22 mouse cellular contexts compared by ENCODE assay signal in the genomic region with DNA sequence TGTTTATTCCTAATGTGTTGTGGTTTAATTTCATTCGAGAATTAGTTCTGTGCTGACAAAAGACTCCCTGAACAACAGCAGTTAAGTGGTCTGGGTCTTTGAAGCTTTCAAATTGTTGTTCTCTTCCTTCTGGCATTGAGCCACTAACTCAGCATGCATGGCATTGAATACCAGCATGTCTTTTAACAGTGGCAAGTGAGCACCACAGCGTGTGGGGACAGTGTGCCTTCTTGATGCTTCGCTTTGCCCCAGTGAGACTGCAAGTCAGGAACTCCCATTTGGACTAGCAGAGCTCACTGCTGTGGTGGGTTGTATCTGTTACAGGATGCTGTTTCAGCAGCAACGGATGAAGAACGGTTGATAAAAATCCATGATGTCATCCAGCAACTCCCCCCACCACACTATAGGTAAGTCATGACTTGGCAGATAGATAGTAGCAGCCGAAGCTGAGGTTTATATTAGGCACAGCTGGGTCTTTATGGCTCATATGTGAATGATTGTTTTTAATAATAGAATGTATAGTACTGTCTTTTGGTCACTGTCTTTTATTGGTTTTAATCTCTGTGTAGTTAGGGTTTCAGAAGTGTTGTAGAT.
DNase-seq lines count a peak whose midpoint lies in the region; ATAC-seq lines count a peak whose summit lies in the region.
"Had no signal": no experiment of that assay in that cellular context is flagged by ENCODE, and none has a peak within 500 bp of the region (broad histone marks: within the 10 kb centered on the region; RNA-seq: fewer than 3 reads in every experiment).

No protein-coding gene starts in this region.

- WGBS in hindbrain, embryonic 14.5 days = 39% methylated on average over 6 of the region's 6 CpGs
- WGBS in hindbrain, embryonic 12.5 days = 53% methylated on average over 6 of the region's 6 CpGs
- 47% methylated on average over 6 of the region's 6 CpGs for WGBS in midbrain, embryonic 16.5 days

- H3K4me3 ChIP-seq in hindbrain, embryonic 14.5 days (replicated peaks; ENCODE audit: low read length) = no peak overlapping the region
- H3K4me3 ChIP-seq in hindbrain, embryonic 12.5 days = no peak overlapping the region
- no peak overlapping the region for H3K4me3 ChIP-seq in midbrain, embryonic 16.5 days (ENCODE audit: low read depth, low read length)
- H3K4me3 ChIP-seq: embryonic facial prominence, embryonic 12.5 days; heart, embryonic 12.5 days; layer of hippocampus, adult 2 months; liver, embryonic 13.5 days; lung, embryonic 15.5 days; stomach, embryonic 15.5 days had no signal

- ATAC-seq in hindbrain, embryonic 14.5 days (ENCODE audit: low FRiP score) = peak; percentile 24; the same call in 1 of the 2 replicates
- ATAC-seq in hindbrain, embryonic 12.5 days (ENCODE audit: low FRiP score) = no peak; the same call in 1 of the 2 replicates
- ATAC-seq in midbrain, embryonic 16.5 days = peak; percentile 21; the same call in 1 of the 2 replicates
- ATAC-seq: CD4-positive, CD25-positive, alpha-beta regulatory T cell, adult 4 months; intestine, postnatal 0 days had no signal

- no peaks in the 10 kb centered on the region for H3K27me3 ChIP-seq in hindbrain, embryonic 14.5 days (ENCODE audit: control insufficient read depth, insufficient read depth, low read length)
- H3K27me3 ChIP-seq in hindbrain, embryonic 12.5 days = no peaks in the 10 kb centered on the region
- H3K27me3 ChIP-seq in midbrain, embryonic 16.5 days (ENCODE audit: control insufficient read depth, insufficient read depth, low read depth, low read length) = no peaks in the 10 kb centered on the region
- H3K27me3 ChIP-seq: embryonic facial prominence, embryonic 12.5 days; heart, embryonic 12.5 days; liver, embryonic 13.5 days; lung, embryonic 15.5 days; stomach, embryonic 15.5 days had no signal

- H3K36me3 ChIP-seq in hindbrain, embryonic 14.5 days (replicated peaks; ENCODE audit: control insufficient read depth, insufficient read depth) = peaks cover 36% of the 10 kb centered on the region
- H3K36me3 ChIP-seq in hindbrain, embryonic 12.5 days = peaks cover 30% of the 10 kb centered on the region
- H3K36me3 ChIP-seq in midbrain, embryonic 16.5 days (ENCODE audit: control insufficient read depth, insufficient read depth, low read length) = peaks cover 10% of the 10 kb centered on the region
- H3K36me3 ChIP-seq: G1E; liver, embryonic 13.5 days had no signal

- no peak overlapping the region for H3K9ac ChIP-seq in hindbrain, embryonic 14.5 days
- H3K9ac ChIP-seq in hindbrain, embryonic 12.5 days = no peak overlapping the region
- H3K9ac ChIP-seq in midbrain, embryonic 16.5 days (ENCODE audit: low read depth, low read length) = no peak overlapping the region
- H3K9ac ChIP-seq: embryonic facial prominence, embryonic 12.5 days; heart, embryonic 12.5 days; liver, embryonic 13.5 days; lung, embryonic 15.5 days; stomach, embryonic 15.5 days had no signal

- no peak overlapping the region; the same call in 1 of the 2 replicates for H3K27ac ChIP-seq in hindbrain, embryonic 14.5 days
- H3K27ac ChIP-seq in hindbrain, embryonic 12.5 days = no peak overlapping the region
- H3K27ac ChIP-seq in midbrain, embryonic 16.5 days (ENCODE audit: low read length) = no peak overlapping the region
- H3K27ac ChIP-seq: embryonic facial prominence, embryonic 12.5 days; kidney, postnatal 0 days; layer of hippocampus, adult 2 months; liver, embryonic 13.5 days; lung, embryonic 15.5 days; stomach, embryonic 15.5 days had no signal

- H3K4me1 ChIP-seq in hindbrain, embryonic 14.5 days (replicated peaks; ENCODE audit: control insufficient read depth, insufficient read depth, low read length) = peaks cover 10% of the 10 kb centered on the region; the same call in 1 of the 2 replicates
- peaks cover 5% of the 10 kb centered on the region; the same call in 1 of the 2 replicates for H3K4me1 ChIP-seq in hindbrain, embryonic 12.5 days
- H3K4me1 ChIP-seq in midbrain, embryonic 16.5 days (ENCODE audit: control insufficient read depth, insufficient read depth, low read length) = peaks cover 6% of the 10 kb centered on the region; the same call in 1 of the 2 replicates

- H3K4me2 ChIP-seq in hindbrain, embryonic 14.5 days (replicated peaks) = no peak overlapping the region
- H3K4me2 ChIP-seq in hindbrain, embryonic 12.5 days (replicated peaks) = no peak overlapping the region
- H3K4me2 ChIP-seq in midbrain, embryonic 16.5 days (ENCODE audit: low read length) = no peak overlapping the region
- H3K4me2 ChIP-seq: embryonic facial prominence, embryonic 12.5 days; heart, embryonic 12.5 days; liver, embryonic 13.5 days; lung, embryonic 15.5 days; stomach, embryonic 15.5 days had no signal

- no peaks in the 10 kb centered on the region for H3K9me3 ChIP-seq in hindbrain, embryonic 14.5 days (ENCODE audit: control insufficient read depth, low read length)
- no peaks in the 10 kb centered on the region for H3K9me3 ChIP-seq in hindbrain, embryonic 12.5 days (replicated peaks)
- no peaks in the 10 kb centered on the region for H3K9me3 ChIP-seq in midbrain, embryonic 16.5 days (replicated peaks; ENCODE audit: control insufficient read depth, low read length, poor library complexity, severe bottlenecking)
- H3K9me3 ChIP-seq: embryonic facial prominence, embryonic 12.5 days; G1E; heart, embryonic 12.5 days; liver, embryonic 13.5 days; lung, embryonic 15.5 days; stomach, embryonic 15.5 days had no signal

- peak; percentile 44 to 62 for DNase-seq in cerebellum, postnatal 10 days
- no peak for DNase-seq in cerebellum, adult 9-10 months
- peak; percentile 43 for DNase-seq in hindbrain, embryonic 14.5 days (ENCODE audit: low spot score)
- DNase-seq in brain, adult 2 months (ENCODE audit: low read depth, low spot score) = peak; percentile 29
- DNase-seq in natural killer cell, adult 2 months (ENCODE audit: low spot score in 2 of 2) = no peak
- no peak for DNase-seq in yolk sac, embryonic 10.5 days (ENCODE audit: low spot score)
- DNase-seq: adrenal gland, adult 2 months; cerebellum, adult 11 months; heart, postnatal 4 days; liver, embryonic 13.5 days; right cerebral cortex, postnatal 14 days had no signal

Comparison
In these comparisons a context has a peak if more than half of its experiments do, and no peak if none do; other contexts are left out.
1. DNase-seq: peak in cerebellum, postnatal 10 days (2 of 2), hindbrain, embryonic 14.5 days (single experiment) and brain, adult 2 months (single experiment); none in cerebellum, adult 9-10 months (single experiment), natural killer cell, adult 2 months (0 of 2) and yolk sac, embryonic 10.5 days (single experiment).